Mouse (Mus musculus): ENCODE measurements around the gene Alg14. TPM values are rescaled to one million over a fixed set of nuclear protein-coding genes. Genes with fewer than 3 reads are reported as not detected.

The Alg14 gene
- total RNA-seq (2023), result 10 to 100 TPM; 15.1 to 16.3 TPM

DNA sequence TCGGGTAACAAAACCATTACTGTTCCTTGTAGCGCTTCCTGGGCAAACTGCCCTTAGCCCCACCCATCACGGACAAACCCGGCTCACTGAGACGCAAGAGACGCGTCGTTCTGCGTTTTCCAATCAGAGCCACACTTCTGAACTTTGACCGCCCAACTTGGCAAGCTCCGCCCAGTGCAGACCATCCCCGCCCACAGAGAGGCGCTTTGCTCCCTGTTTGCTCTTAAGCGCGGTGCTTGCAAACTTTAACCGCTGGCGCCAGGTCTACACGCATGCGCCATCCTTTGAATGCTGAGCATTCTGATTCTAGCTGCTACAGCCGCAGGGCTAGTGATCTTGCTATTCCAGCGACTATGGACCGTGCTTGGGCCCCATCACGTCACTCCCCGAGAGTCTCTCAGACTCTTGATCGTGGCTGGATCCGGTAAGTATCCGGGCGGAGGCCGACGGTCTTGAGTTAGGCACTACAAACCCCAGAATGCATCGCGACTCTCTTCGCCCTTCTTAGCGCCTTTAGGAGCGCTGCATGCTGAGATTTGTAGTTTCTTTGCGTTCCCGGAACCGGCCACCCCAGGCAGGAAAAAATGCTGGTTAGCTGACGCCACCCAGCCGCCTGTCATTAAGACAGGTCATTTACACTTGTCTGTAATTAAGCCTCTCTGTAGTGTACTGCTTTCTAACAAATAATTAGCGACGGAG, at the start of gene Alg14:
TSS of gene Alg14 (plus strand) at position 214 of the 699 bp plus-strand sequence.

DNA sequence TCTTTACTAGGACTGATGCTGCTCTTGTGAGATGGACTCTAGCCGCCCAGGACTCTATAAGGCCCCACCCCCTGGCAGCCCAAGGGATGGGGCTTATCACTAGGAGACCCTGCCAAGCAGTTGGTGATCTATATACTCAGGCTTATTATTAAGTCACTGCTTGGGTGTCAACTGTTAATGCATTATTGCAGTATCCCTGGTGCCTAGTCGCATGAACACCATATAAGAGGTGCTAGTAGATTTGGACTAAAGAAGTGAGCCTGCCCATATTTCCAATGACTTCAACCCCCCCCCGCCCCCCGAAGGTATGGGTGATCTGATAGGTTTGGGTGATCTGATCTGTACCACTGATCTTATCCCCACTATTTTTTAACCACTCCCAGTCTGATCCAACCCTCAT, 8.6 kb upstream of the Alg14 start, which contains the start of gene Tmem56:
TSS of gene Tmem56 (minus strand) at position 101 of the 400 bp plus-strand sequence.

Other genes starting within 250 kb of the Alg14 start
- gene Rwdd3, start 120.1 kb upstream of the Alg14 start, total RNA-seq (2023), result 10 to 100 TPM; 13.0 to 15.2 TPM
- gene Tmem56, start 8.7 kb upstream of the Alg14 start, total RNA-seq (2023), result not detected
- gene Cnn3, start 134.7 kb downstream of the Alg14 start, total RNA-seq (2023), result 100 to 1,000 TPM; 149 to 158 TPM
- gene Slc44a3, start 240.6 kb downstream of the Alg14 start, total RNA-seq (2023), result not detected

Measured in B cell, adult 67 days (primary cell).